Mouse (Mus musculus): Measurements from ENCODE around the gene Itpr2. TPM values are rescaled to one million over a fixed set of nuclear protein-coding genes. Genes with fewer than 3 reads are reported as not detected.
A peak's percentile ranks its signal among the peaks of the same experiment; 100 is the strongest.

Gene Itpr2
- polyA plus RNA-seq, 1 experiment from 2014 or later: 3.9 TPM

DNA sequence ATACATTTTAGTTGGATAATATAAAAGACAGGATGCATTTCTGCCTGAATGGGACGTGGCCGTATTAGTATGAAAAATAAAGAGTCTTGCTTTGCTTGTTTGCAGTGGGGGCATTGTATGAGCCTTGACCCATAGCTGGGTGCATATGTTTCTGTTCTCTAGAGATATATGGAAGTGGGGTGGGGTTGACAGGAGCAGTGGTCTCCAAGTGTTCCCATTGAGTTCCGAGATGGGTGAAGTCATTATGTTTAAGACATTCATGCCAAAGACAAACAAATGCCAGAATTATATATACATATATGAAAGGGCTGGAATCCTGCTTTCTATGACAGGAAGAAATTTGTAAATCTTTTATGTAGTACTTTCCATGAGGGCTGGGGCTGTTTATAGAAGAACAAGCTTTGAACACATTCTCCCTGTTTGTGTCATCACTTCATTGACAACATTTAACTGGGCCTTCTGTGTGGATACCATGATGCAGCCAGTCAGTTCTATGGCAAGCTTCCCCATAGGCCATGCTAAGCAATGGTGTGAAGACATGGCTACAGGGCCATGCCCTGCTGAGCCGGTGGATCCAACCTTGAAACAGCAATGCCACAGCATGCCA is 327.3 kb downstream of the Itpr2 start:
- H3K4me2 ChIP-seq: no peak overlapping the region
- no peaks in the 10 kb centered on the region for H3K9me3 ChIP-seq (ENCODE audit: control insufficient read depth, low read length)
- H3K27ac ChIP-seq (ENCODE audit: low read depth, low read length): no peak overlapping the region
- H3K4me1 ChIP-seq (ENCODE audit: control insufficient read depth, insufficient read depth, low read length): no peaks in the 10 kb centered on the region
- DNase-seq (ENCODE audit: low spot score, missing footprints): no peak
- WGBS: 93% methylated on average over 4 of the region's 4 CpGs
- no peak overlapping the region for H3K9ac ChIP-seq (ENCODE audit: low read length)
- H3K27me3 ChIP-seq (ENCODE audit: control insufficient read depth, insufficient read depth, low read length): no peaks in the 10 kb centered on the region
- H3K4me3 ChIP-seq (ENCODE audit: low read depth, low read length): no peak overlapping the region
- ATAC-seq (ENCODE audit: low FRiP score): no peak
- H3K36me3 ChIP-seq (ENCODE audit: control insufficient read depth, insufficient read depth, low read length): no peaks in the 10 kb centered on the region

DNA sequence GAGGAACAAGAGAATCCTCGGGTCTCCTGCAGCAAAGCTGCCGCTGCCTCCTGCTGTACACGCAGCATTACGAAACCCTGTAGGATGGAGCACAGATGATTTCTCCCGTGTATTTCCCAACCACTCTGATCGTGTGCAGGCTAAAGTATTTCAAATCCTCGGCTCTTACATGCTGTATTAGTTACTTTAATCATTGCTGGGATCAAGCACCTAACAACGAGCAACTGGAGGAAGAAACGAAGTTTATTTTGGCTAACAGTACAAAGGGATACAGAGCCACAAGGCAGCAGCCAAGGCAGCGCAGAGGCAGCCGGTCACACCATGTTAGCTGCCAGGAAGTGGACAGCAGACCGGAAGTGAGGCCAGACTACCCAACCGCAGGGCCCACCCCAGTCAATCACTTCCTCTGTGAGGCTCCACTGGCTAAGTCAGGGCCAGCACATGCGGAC is 331.4 kb downstream of the Itpr2 start:
- Histone ChIP-seq H3K36me3 (ENCODE audit: control insufficient read depth, insufficient read depth, low read length) (no peaks in the 10 kb centered on the region), H3K4me3 (ENCODE audit: low read depth, low read length) (no peak overlapping the region), H3K4me2 (no peak overlapping the region), H3K4me1 (ENCODE audit: control insufficient read depth, insufficient read depth, low read length) (no peaks in the 10 kb centered on the region), H3K27me3 (ENCODE audit: control insufficient read depth, insufficient read depth, low read length) (no peaks in the 10 kb centered on the region), H3K9me3 (ENCODE audit: control insufficient read depth, low read length) (no peaks in the 10 kb centered on the region), H3K9ac (ENCODE audit: low read length) (no peak overlapping the region), H3K27ac (ENCODE audit: low read depth, low read length) (no peak overlapping the region)
- WGBS: 89% methylated on average over 14 of the region's 14 CpGs
- no peak for ATAC-seq (ENCODE audit: low FRiP score)
- DNase-seq (ENCODE audit: low spot score, missing footprints): no peak

DNA sequence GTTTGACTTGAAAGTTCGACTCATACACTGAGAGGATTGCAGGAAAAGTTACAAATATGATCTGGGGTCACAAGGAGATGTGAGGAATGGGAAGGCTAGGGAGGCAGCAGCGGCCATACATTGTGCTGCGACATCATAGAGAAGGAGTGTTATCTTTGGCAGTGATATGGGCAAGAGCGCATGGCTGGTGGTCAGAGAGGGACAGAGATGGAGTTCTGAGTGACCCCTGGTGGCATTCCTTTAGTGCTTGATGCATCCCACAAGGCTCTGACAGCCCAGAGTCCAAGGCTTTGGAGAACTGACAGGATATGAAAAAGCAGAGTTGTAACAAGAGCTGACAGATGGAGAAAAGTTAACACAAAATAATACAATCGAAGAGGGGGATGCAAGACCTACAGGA is 334.8 kb downstream of the Itpr2 start:
- DNase-seq (ENCODE audit: low spot score, missing footprints) (no peak), ATAC-seq (ENCODE audit: low FRiP score) (no peak)
- no peak overlapping the region for H3K4me2 ChIP-seq
- no peak overlapping the region for H3K27ac ChIP-seq (ENCODE audit: low read depth, low read length)
- no peaks in the 10 kb centered on the region for H3K27me3 ChIP-seq (ENCODE audit: control insufficient read depth, insufficient read depth, low read length)
- WGBS: 86% methylated on average over 5 of the region's 5 CpGs
- no peak overlapping the region for H3K9ac ChIP-seq (ENCODE audit: low read length)
- no peaks in the 10 kb centered on the region for H3K36me3 ChIP-seq (ENCODE audit: control insufficient read depth, insufficient read depth, low read length)
- no peaks in the 10 kb centered on the region for H3K9me3 ChIP-seq (ENCODE audit: control insufficient read depth, low read length)
- no peak overlapping the region for H3K4me3 ChIP-seq (ENCODE audit: low read depth, low read length)
- H3K4me1 ChIP-seq (ENCODE audit: control insufficient read depth, insufficient read depth, low read length): no peaks in the 10 kb centered on the region

DNA sequence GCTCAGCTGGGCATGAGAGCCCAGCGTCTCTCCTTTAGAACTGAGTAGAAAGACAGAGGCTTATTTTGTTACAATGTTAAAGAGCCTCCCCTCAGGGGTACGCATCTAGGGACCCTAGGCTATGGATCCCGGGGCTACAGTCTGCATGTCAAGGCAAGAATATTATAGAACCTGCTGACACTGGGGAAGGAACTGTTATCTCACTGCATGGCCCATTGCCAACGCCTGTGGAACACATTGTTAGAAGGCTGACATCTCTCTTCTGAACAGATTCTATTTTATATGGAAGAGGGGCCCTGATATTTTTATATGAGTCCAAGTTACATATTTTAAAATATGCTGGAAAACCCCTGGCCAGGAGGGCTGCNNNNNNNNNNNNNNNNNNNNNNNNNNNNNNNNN is 342.4 kb downstream of the Itpr2 start:
- Histone ChIP-seq H3K27me3 (ENCODE audit: control insufficient read depth, insufficient read depth, low read length) (no peaks in the 10 kb centered on the region), H3K36me3 (ENCODE audit: control insufficient read depth, insufficient read depth, low read length) (no peaks in the 10 kb centered on the region), H3K4me2 (no peak overlapping the region), H3K4me1 (ENCODE audit: control insufficient read depth, insufficient read depth, low read length) (no peaks in the 10 kb centered on the region), H3K9ac (ENCODE audit: low read length) (no peak overlapping the region), H3K27ac (ENCODE audit: low read depth, low read length) (no peak overlapping the region), H3K9me3 (ENCODE audit: control insufficient read depth, low read length) (no peaks in the 10 kb centered on the region), H3K4me3 (ENCODE audit: low read depth, low read length) (no peak overlapping the region)
- DNase-seq (ENCODE audit: low spot score, missing footprints): peak; percentile 69
- no peak for ATAC-seq (ENCODE audit: low FRiP score)
- 66% methylated on average over 4 of the region's 4 CpGs for WGBS

DNA sequence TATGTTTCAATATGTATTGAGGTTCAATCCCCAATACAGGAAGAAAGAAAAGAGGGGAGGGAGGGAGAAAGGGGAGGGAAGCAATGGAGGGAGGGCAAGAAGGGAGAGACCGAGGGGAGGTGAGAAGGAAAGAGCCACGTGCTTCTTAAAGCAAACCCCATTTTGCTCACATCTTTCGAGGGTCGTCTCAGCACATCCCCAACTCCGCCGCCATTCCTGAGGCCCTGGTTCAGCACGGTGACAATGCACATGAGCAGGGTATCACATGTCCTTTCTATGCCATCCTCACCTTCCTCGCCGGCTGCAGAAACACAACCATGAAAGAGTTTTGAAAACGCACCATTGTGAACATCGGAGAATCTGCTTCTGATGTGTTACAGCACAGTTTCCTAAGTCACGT is 343.3 kb downstream of the Itpr2 start:
- Histone ChIP-seq H3K4me3 (ENCODE audit: low read depth, low read length) (no peak overlapping the region), H3K4me2 (no peak overlapping the region), H3K36me3 (ENCODE audit: control insufficient read depth, insufficient read depth, low read length) (no peaks in the 10 kb centered on the region), H3K9me3 (ENCODE audit: control insufficient read depth, low read length) (no peaks in the 10 kb centered on the region), H3K4me1 (ENCODE audit: control insufficient read depth, insufficient read depth, low read length) (no peaks in the 10 kb centered on the region), H3K9ac (ENCODE audit: low read length) (no peak overlapping the region), H3K27me3 (ENCODE audit: control insufficient read depth, insufficient read depth, low read length) (no peaks in the 10 kb centered on the region), H3K27ac (ENCODE audit: low read depth, low read length) (no peak overlapping the region)
- ATAC-seq (ENCODE audit: low FRiP score) (no peak), DNase-seq (ENCODE audit: low spot score, missing footprints) (no peak)
- WGBS: 90% methylated on average over 12 of the region's 12 CpGs

DNA sequence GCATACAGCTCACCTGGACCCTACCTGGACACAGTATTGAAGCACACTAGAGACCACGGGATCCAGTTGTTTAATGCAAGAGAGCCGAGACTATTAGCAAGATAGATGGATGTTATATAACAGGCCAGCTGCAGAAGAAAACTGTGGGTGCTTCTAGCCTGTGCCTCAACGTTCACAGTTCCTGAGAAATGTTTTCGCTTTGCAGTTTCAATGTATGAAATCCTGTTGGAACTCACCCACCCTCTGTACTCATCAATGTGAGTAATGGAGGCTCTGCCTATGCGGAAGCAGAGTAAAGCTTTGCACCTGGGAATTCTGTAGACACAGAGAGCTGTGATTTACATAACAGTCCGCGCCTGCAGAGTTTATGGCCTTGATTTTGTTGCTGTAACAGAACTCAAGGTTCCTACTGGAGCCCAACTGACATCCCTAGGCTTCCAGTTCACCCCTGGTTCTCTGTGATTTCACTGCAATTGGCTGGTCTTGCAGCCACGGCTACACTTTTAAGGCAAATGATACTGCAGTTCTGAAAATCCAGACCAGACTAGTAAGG is 344.0 kb downstream of the Itpr2 start:
- Histone ChIP-seq H3K4me2 (no peak overlapping the region), H3K4me3 (ENCODE audit: low read depth, low read length) (no peak overlapping the region), H3K4me1 (ENCODE audit: control insufficient read depth, insufficient read depth, low read length) (no peaks in the 10 kb centered on the region), H3K27ac (ENCODE audit: low read depth, low read length) (no peak overlapping the region), H3K9me3 (ENCODE audit: control insufficient read depth, low read length) (no peaks in the 10 kb centered on the region), H3K9ac (ENCODE audit: low read length) (no peak overlapping the region), H3K36me3 (ENCODE audit: control insufficient read depth, insufficient read depth, low read length) (no peaks in the 10 kb centered on the region), H3K27me3 (ENCODE audit: control insufficient read depth, insufficient read depth, low read length) (no peaks in the 10 kb centered on the region)
- DNase-seq (ENCODE audit: low spot score, missing footprints): peak; percentile 4
- 82% methylated on average over 8 of the region's 8 CpGs for WGBS
- ATAC-seq (ENCODE audit: low FRiP score): no peak

DNA sequence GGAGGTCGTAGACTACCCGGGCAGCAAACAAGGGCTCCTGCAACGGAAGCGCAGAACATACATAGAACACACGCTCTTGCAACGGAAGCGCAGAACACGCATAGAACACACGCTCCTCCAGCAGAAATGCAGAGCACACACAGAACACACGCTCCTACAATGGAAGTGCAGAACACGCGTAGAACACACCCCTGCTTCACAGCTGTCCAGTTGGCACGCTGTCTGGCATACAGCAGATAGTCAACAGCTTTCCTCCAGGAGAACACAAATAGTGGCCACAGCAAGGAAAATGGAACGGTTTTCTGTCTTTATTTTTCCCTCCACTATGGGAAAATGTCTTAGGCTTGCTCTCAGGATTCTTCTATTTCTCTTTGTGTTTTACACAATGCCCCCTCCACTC is 344.9 kb downstream of the Itpr2 start:
- H3K4me3 ChIP-seq (ENCODE audit: low read depth, low read length): no peak overlapping the region
- DNase-seq (ENCODE audit: low spot score, missing footprints): peak; percentile 66

DNA sequence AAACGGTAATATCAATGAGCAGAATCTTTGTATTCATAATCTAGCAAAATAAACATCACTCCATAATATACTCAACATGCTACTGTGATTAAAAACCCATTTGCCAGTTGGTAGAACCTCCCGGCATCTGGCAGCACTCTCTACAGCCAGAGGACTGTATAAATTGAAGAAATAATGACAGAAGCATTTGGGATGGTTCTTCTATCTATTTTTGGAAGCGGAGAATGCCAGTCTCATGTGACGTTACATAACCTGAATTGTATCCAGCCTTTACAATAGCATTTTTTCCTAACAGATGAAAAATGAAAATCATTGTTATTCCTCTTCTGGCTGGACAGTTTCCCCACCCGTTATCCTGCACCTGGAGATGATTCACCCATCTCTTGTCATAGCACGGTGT is 345.5 kb downstream of the Itpr2 start:
- DNase-seq (ENCODE audit: low spot score, missing footprints) (peak; percentile 65), ATAC-seq (ENCODE audit: low FRiP score) (no peak)
- Histone ChIP-seq H3K4me2 (no peak overlapping the region), H3K9ac (ENCODE audit: low read length) (no peak overlapping the region), H3K4me3 (ENCODE audit: low read depth, low read length) (no peak overlapping the region), H3K27ac (ENCODE audit: low read depth, low read length) (no peak overlapping the region), H3K27me3 (ENCODE audit: control insufficient read depth, insufficient read depth, low read length) (no peaks in the 10 kb centered on the region), H3K9me3 (ENCODE audit: control insufficient read depth, low read length) (no peaks in the 10 kb centered on the region), H3K36me3 (ENCODE audit: control insufficient read depth, insufficient read depth, low read length) (no peaks in the 10 kb centered on the region), H3K4me1 (ENCODE audit: control insufficient read depth, insufficient read depth, low read length) (no peaks in the 10 kb centered on the region)
- 91% methylated on average over 6 of the region's 6 CpGs for WGBS

More for the DNA sequence above, 344.9 kb downstream of the Itpr2 start:
- Histone ChIP-seq H3K4me2 (no peak overlapping the region), H3K36me3 (ENCODE audit: control insufficient read depth, insufficient read depth, low read length) (no peaks in the 10 kb centered on the region), H3K27me3 (ENCODE audit: control insufficient read depth, insufficient read depth, low read length) (no peaks in the 10 kb centered on the region), H3K27ac (ENCODE audit: low read depth, low read length) (no peak overlapping the region), H3K9ac (ENCODE audit: low read length) (no peak overlapping the region), H3K9me3 (ENCODE audit: control insufficient read depth, low read length) (no peaks in the 10 kb centered on the region), H3K4me1 (ENCODE audit: control insufficient read depth, insufficient read depth, low read length) (no peaks in the 10 kb centered on the region)
- WGBS: 96% methylated on average over 14 of the region's 14 CpGs
- no peak for ATAC-seq (ENCODE audit: low FRiP score)

DNA sequence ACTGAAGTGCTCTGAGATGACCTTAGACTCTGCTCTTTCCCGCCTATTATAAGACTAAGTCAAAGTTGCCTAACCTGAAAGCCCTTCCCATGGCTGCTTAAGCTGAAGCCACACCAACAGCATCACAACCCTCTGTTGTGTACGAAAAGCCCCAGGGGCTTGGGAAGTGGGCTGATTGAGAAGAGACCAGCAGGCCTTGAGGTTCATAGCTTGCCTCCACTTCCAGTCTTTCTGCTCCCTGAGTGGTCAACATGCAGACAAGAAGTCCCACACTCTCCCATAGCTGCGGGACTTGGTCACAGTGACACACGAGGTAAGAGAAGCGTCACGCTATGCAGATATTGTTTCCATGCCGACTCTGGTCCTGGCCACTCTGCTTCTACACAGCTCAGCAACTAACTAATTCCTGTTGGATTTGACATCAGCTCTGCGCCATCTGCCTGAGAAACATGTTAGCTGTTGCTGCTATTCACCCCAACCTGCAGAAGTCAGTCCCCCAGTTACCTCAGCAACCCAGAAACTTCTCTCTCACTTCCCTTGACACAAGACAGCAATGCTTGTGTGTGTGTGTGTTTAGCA is 346.8 kb downstream of the Itpr2 start:
- peak; percentile 73 for DNase-seq (ENCODE audit: low spot score, missing footprints)
- Histone ChIP-seq H3K36me3 (ENCODE audit: control insufficient read depth, insufficient read depth, low read length) (no peaks in the 10 kb centered on the region), H3K27ac (ENCODE audit: low read depth, low read length) (no peak overlapping the region), H3K27me3 (ENCODE audit: control insufficient read depth, insufficient read depth, low read length) (no peaks in the 10 kb centered on the region), H3K9me3 (ENCODE audit: control insufficient read depth, low read length) (no peaks in the 10 kb centered on the region), H3K4me3 (ENCODE audit: low read depth, low read length) (no peak overlapping the region), H3K4me1 (ENCODE audit: control insufficient read depth, insufficient read depth, low read length) (no peaks in the 10 kb centered on the region), H3K9ac (ENCODE audit: low read length) (no peak overlapping the region), H3K4me2 (no peak overlapping the region)
- 84% methylated on average over 8 of the region's 8 CpGs for WGBS
- ATAC-seq (ENCODE audit: low FRiP score): no peak

Measured in midbrain, embryonic 11.5 days (tissue).